Mouse (Mus musculus) left cerebral cortex, postnatal 36 days (tissue): Measurements from ENCODE around the gene St13. TPM values are rescaled to one million over a fixed set of nuclear protein-coding genes. Genes with fewer than 3 reads are reported as not detected.

ENCODE experiments used
- DNase-seq, 2 experiments: peaks; one replicate each; pipeline ENCODE4 v3.0.0; 2021 to 2022; ENCODE audit warnings: low spot score in 2 of 2, mixed read lengths in 1 of 2
- intact Hi-C: fragments of 180-260 bp; cut with DNase I; formaldehyde crosslinking; loops from one replicate; pipeline ENCODE4 v1.15.1; 2025
- total RNA-seq, 2 experiments: library from RNA; stranded (reverse); gene quantifications; 2 replicates each; pipeline ENCODE4 v1.2.3; 2021

St13 gene
- total RNA-seq, 2 experiments from 2014 or later, result 159 to 162 TPM

DNA sequence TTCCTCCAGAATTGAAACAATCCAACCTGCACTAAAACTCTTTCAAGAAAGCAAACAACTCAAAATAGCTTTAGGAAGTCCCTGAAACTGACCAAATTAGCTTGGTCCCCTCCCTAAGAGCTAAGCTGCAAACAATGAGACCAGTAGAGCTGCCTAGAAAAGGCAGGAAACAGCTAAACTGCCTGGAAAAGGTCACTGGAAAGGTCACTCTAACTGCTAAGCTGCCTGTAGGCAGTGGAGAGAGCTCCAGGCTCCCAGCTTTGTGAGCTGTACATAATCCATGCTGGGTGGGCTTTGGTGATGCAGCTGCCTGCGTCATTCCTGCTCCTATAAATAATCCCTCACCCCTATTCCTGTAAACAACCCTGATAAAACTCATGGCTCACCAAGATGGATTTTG is 29.5 kb downstream of the St13 start:
- no peak for DNase-seq
- intact Hi-C loops, result no loop called here

DNA sequence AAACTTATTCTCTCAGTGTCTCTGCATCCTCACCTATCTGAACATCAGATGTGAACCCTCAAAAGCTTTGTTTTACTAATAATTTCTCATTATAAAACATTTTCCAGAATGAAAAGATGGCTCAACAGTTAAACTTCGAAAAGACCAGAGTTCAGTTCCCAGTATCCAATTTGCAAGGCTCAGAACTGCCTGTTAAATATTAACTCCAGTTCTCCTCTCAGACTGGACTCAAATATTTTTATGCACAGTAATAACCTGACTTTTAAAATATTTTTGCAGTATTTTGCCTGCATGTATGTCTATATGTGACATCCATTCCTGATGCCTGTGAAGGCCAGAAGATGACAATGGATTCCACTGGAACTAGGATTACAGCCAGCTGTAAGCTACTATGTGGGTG is 31.3 kb downstream of the St13 start:
- intact Hi-C loops, result no loop called here
- no peak for DNase-seq

DNA sequence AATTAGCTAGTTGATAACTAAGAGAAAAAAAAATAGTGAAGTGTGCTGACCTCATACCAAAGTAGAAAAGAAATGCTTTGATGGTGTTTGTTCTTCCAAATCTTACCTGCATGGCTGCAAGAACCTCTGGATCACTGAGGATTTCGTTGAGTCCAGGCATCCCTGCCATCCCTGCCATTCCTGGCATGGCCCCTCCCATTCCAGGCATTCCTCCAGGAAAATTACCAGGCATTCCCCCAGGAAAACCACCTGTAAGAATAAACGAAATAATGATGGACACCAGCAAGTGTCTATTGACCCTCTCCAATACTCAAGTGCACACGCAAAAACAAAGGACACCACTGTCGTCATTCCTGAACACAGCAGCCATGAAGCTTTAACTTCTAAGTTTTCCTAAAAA is 33.6 kb downstream of the St13 start:
- intact Hi-C loops, result no loop called here
- DNase-seq, result no peak

GRCm38 (mm10) chr15:81365246-81365645 is 34.6 kb downstream of the St13 start:
- intact Hi-C loops, result no loop called here
- DNase-seq, result no peak

- intact Hi-C loops, result no loop called here
- no peak for DNase-seq
These were observed 35.6 kb downstream of the St13 start for GRCm38 (mm10) chr15:81364271-81364670.

DNA sequence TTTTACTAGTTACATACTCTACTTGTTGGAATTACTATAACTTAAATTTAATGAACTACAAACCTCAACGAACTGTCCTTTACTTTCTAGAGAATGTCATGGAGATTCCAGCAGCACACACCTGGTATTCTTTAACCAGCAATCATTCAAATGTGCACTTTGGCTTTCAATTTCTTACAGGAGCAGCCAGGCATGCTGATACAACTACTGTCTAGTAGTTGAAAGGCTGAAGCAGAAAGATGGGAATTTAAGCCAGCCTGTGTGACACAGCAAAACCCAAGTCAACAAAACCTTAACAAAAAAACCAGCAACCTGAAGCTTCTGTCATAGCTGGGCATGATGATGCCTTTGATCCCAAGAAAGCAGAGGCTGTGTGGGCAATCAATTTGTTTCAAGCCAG is 37.4 kb downstream of the St13 start:
- intact Hi-C loops, result no loop called here

GRCm38 (mm10) chr15:81361417-81362015 is 38.4 kb downstream of the St13 start:
- no peak for DNase-seq
- intact Hi-C loops, result no loop called here

More for the DNA sequence above, 37.4 kb downstream of the St13 start:
- DNase-seq, result no peak

DNA sequence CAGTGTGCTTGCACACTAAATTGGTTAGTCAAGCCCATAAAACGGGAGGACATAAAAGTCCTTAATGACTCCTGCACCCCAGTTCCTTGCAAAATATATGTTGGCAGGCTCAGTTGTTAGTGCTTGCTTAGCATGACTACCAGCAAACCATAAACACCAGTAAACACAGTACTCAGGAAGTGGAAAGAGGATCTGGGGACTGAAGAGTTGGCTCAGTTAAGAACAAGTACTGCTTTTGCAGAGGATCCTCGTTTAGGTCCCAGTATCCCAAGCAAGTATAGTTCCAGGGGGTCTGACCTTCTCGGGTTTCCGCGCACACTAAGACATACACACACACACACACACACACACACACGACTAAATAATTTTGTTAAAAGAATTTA is 38.9 kb downstream of the St13 start:
- intact Hi-C loops, result no loop called here
- no peak for DNase-seq

- intact Hi-C loops, result no loop called here
- DNase-seq, result peak; percentile 90 to 92
These were observed 39.4 kb downstream of the St13 start, which contains the start of gene Slc25a17 for GRCm38 (mm10) chr15:81360345-81361021. Gene Slc25a17, minus strand, starts transcription at chr15:81360812.

DNA sequence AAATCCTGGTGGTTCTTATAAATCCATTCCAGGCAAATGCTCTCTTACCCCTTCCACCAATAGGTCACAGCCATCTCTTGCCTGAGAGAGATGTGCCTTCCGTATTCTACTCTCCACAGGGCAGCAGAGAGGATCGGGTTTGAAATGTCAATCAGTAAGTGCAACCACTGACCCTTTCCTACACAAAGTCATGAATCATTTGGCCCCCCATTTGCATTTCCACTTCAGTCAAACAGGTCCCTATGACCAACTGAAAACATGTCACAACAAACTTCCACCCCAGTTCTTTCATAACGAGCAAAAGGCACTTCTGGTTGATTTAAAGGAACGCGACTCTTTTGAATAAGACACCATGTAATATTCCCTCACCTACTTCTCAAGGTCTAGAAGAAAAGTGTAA is 40.5 kb downstream of the St13 start:
- DNase-seq, result no peak
- intact Hi-C loops, result no loop called here

- intact Hi-C loops, result no loop called here
- no peak for DNase-seq
These were observed 40.9 kb downstream of the St13 start for GRCm38 (mm10) chr15:81358943-81359342.

DNA sequence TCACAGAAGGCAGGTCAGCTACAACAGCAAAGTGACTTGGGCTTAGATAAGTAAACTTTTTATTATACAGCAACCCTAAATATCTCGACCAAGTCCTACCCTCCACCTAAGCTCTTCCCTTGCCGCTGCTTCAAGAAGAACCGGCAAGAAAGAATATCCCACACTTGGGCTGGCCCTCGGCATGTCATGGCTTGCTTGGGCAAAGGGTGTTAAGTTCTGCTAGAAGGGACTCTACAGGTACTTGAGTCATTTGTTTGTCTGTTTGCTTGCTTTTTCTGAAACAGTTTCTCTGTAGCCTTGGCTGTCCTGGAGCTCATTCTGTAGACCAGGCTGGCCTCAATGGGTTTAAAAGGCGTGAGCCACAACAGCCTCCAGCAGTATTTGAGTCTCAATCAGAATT is 42.9 kb downstream of the St13 start:
- intact Hi-C loops, result no loop called here

GRCm38 (mm10) chr15:81355146-81355761 is 44.6 kb downstream of the St13 start:
- no peak for DNase-seq
- intact Hi-C loops, result no loop called here

More for the DNA sequence above, 42.9 kb downstream of the St13 start:
- DNase-seq, result no peak

- intact Hi-C loops, result no loop called here
- no peak for DNase-seq
These were observed 47.2 kb downstream of the St13 start for GRCm38 (mm10) chr15:81352638-81353037.

DNA sequence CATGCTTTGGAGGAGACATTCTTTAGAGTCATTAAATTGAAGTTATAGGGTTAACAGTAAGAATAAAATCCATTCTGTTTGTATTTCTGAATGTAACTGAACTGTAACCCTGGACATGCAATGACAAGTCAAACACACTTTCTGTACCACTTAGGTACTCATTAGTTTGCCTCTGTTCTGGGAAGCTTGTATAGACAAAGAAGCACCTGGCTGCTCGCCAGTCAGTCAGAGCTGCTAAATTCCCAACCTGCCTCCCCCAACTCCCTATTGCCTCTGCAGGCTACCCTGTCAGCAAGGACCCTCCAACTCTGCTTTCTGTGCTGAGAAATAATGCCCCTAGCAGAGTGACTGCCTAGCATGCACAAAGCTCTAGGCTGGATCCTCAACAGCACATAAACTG is 49.5 kb downstream of the St13 start:
- DNase-seq, result no peak
- intact Hi-C loops, result no loop called here

- DNase-seq, result no peak
- intact Hi-C loops, result no loop called here
These were observed 51.5 kb downstream of the St13 start for GRCm38 (mm10) chr15:81348366-81348765.

GRCm38 (mm10) chr15:81347466-81347865 is 52.4 kb downstream of the St13 start:
- DNase-seq, result peak in 1 of 2 experiments; percentile 26
- intact Hi-C loops, result no loop called here

- DNase-seq, result peak in 1 of 2 experiments; percentile 31
- intact Hi-C loops, result no loop called here
These were observed 58.5 kb downstream of the St13 start for GRCm38 (mm10) chr15:81341426-81341825.

DNA sequence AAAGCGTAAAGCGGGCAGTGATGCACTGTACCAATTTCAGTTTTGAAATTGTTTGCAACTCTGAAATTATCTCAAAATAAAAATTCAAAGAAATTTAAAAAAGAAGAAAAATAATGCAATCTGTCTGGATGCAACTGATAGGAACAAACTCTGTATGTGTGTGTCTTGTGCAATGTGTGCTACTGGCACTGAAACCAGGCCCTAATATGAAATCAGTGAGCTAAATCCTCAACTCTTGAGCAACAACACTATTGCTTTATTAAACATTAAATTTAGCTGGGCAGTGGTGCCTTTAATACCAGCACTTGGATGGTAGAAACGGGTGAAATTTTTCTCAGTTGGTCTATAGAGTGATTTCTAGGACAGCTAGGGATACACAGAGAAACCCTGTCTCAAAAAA is 60.7 kb downstream of the St13 start:
- intact Hi-C loops, result loop anchor here (5.0 kb wide), 1 partner anchor 102 kb away; the partner anchor contains the start of gene Mchr1
- no peak for DNase-seq

DNA sequence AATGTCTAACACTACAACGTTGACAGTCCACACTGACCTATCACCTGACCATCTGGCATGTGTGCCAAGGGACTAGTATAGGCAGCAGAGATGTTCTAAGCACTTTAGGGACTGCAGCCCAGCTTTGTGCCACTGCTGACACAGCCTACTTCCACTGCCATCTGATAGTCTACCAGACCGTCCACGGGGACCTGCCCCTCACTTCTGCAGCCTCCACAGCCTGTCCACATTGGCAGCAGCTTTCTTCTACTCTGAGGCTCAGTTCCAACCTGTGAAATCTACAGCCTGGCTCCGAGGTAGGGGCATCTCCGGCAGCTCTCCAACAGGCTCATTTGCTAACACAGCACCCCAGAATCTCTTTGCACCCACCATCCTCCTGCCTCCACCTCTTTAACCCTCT is 63.4 kb downstream of the St13 start:
- peak in 1 of 2 experiments; percentile 24 for DNase-seq
- intact Hi-C loops, result loop anchor here (5.0 kb wide), 1 partner anchor 99 kb away; the partner anchor contains the start of gene Mchr1

DNA sequence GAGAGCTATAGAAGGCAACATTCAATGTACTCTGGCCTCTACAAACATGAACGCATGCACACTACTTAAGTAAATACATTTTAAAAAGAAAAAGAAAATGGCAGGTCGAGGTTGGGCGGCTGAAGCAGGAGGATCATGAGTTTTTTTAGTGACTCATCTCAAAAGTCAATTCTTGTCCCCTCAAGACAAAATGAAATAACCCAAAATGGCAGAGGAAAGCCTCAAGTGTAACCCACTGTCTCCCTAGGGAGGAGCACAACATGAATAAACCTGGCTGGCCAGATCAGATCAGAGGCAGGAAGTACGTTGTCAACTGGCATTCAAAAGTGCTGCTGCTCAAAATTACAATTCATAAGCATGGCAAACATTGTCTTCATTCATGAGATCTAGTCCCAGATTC is 67.4 kb downstream of the St13 start:
- intact Hi-C loops, result no loop called here
- DNase-seq, result no peak
